Mouse (Mus musculus): ENCODE results near the gene Slc22a19. TPM values are rescaled to one million over a fixed set of nuclear protein-coding genes. Genes with fewer than 3 reads are reported as not detected.
A peak's percentile ranks its signal among the peaks of the same experiment; 100 is the strongest.

Slc22a19 gene
- total and polyA plus RNA-seq, 3 experiments = not detected

DNA sequence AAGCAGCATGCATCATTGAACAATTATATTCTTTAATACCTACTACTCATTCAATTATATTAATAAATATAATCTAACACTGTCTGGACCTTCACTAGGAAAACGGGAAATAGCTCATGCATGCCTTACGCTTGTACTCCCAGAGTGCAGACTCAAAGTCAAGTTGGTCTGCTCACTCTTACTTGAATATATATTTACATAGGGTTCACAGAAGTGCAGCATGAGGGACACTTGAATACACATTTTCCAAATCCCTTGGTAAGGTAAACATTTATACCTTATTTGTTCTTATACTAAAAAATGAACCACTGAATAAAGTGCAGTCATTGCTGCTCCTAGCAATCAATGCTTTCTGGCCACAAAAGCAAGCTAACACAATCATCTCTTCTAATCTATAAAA, 19.9 kb downstream of the Slc22a19 start:
- Histone ChIP-seq H3K9ac (ENCODE audit: control insufficient read depth, low read depth, low read length, poor library complexity, severe bottlenecking) (no peak overlapping the region), H3K79me2 (ENCODE audit: control insufficient read depth, insufficient read depth, low read length, poor library complexity) (no peaks in the 10 kb centered on the region), H3K36me3 (ENCODE audit: control insufficient read depth in 1 of 2, insufficient read depth in 2 of 2, low read length in 2 of 2) (peaks cover 0 to 3% of the 10 kb centered on the region in 2 experiments; a peak in 2 of 4 replicates), H3K9me3 (replicated peaks; ENCODE audit: insufficient read depth, low read length) (no peaks in the 10 kb centered on the region), H3K4me1 (ENCODE audit: control insufficient read depth in 1 of 2, insufficient read depth in 2 of 2, low read length in 2 of 2) (no peaks in the 10 kb centered on the region), H3K27ac (ENCODE audit: control insufficient read depth, low read depth, low read length) (no peak overlapping the region), H3K27me3 (ENCODE audit: control insufficient read depth in 1 of 2, insufficient read depth in 2 of 2, low read length in 2 of 2) (no peaks in the 10 kb centered on the region), H3K4me3 (ENCODE audit: control insufficient read depth in 1 of 2, insufficient read depth in 1 of 2, low read depth in 2 of 2, low read length in 2 of 2) (no peak overlapping the region)
- TF ChIP-seq KAT2A (conservative IDR thresholded peaks at IDR 0.05; ENCODE audit: low read depth, low read length) = no peak
- no peak for TF ChIP-seq MXI1 (IDR thresholded peaks at IDR 0.05; ENCODE audit: low read depth, low read length)
- no peak for TF ChIP-seq USF1 (IDR thresholded peaks at IDR 0.05; ENCODE audit: low read depth, low read length)
- TF ChIP-seq CHD2 (IDR thresholded peaks at IDR 0.05; ENCODE audit: low read length) = no peak
- no peak for TF ChIP-seq TCF12 (IDR thresholded peaks at IDR 0.05; ENCODE audit: low read depth, low read length)
- TF ChIP-seq POLR2AphosphoS2 (IDR thresholded peaks at IDR 0.05; ENCODE audit: low read length) = no peak
- DNase-seq (ENCODE audit: low read depth, low spot score) = no peak

DNA sequence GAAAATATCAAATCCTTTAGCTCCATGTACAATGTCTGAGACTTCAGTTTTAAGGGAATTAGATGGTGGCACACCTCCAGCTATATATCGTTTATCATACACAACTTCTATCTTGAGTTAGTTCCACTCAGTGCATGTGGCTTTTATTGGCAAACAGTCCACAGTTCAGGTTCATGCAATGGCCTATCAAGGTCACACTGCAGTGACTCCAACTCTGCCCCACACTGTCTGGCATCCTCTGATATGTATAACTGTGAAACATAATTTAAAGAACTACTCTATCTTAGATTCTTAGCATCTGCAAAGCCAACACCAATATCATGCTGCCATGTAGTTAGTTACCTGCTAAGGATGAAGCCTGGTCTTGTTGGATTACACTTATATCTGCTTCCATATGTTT, 23.1 kb downstream of the Slc22a19 start:
- Histone ChIP-seq H3K9ac (ENCODE audit: control insufficient read depth, low read depth, low read length, poor library complexity, severe bottlenecking) (no peak overlapping the region), H3K4me3 (ENCODE audit: control insufficient read depth in 1 of 2, insufficient read depth in 1 of 2, low read depth in 2 of 2, low read length in 2 of 2) (no peak overlapping the region), H3K79me2 (ENCODE audit: control insufficient read depth, insufficient read depth, low read length, poor library complexity) (no peaks in the 10 kb centered on the region), H3K9me3 (replicated peaks; ENCODE audit: insufficient read depth, low read length) (no peaks in the 10 kb centered on the region), H3K27me3 (ENCODE audit: control insufficient read depth in 1 of 2, insufficient read depth in 2 of 2, low read length in 2 of 2) (no peaks in the 10 kb centered on the region), H3K4me1 (ENCODE audit: control insufficient read depth in 1 of 2, insufficient read depth in 2 of 2, low read length in 2 of 2) (no peaks in the 10 kb centered on the region), H3K27ac (ENCODE audit: control insufficient read depth, low read depth, low read length) (no peak overlapping the region), H3K36me3 (ENCODE audit: control insufficient read depth in 1 of 2, insufficient read depth in 2 of 2, low read length in 2 of 2) (peaks cover 0 to 3% of the 10 kb centered on the region in 2 experiments; a peak in 2 of 4 replicates)
- TF ChIP-seq TAL1 (IDR thresholded peaks at IDR 0.05; ENCODE audit: low read length) (no peak), GABPA (IDR thresholded peaks at IDR 0.05; ENCODE audit: low read depth, low read length) (no peak), CHD1 (IDR thresholded peaks at IDR 0.05; ENCODE audit: low read depth, low read length) (no peak), POLR2AphosphoS5 (IDR thresholded peaks at IDR 0.05; ENCODE audit: borderline replicate concordance, low read depth, low read length) (no peak), EP300 (IDR thresholded peaks at IDR 0.05; ENCODE audit: low read depth in 1 of 2, low read length in 2 of 2) (peak; percentile 46 to 68; a peak in 3 of 4 replicates), TBP (IDR thresholded peaks at IDR 0.05; ENCODE audit: low read depth, low read length) (no peak), ELF1 (IDR thresholded peaks at IDR 0.05; ENCODE audit: low read depth, low read length) (no peak), MEF2A (IDR thresholded peaks at IDR 0.05; ENCODE audit: extremely low read depth, insufficient replicate concordance, low read depth, low read length, poor library complexity, severe bottlenecking) (no peak), HCFC1 (IDR thresholded peaks at IDR 0.05; ENCODE audit: low read depth, low read length) (no peak), NELFE (IDR thresholded peaks at IDR 0.05; ENCODE audit: low read depth, low read length) (no peak), ZMIZ1 (IDR thresholded peaks at IDR 0.05; ENCODE audit: low read depth, low read length) (no peak), MYB (IDR thresholded peaks at IDR 0.05; ENCODE audit: low read depth, low read length) (peak; percentile 22; the same call in 1 of the 2 replicates), RCOR1 (IDR thresholded peaks at IDR 0.05; ENCODE audit: low read depth, low read length) (no peak), USF2 (IDR thresholded peaks at IDR 0.05; ENCODE audit: borderline replicate concordance in 1 of 2, insufficient read depth in 1 of 2, low read depth in 1 of 2, low read length in 2 of 2) (no peak), ZC3H11A (IDR thresholded peaks at IDR 0.05; ENCODE audit: low read depth, low read length) (no peak), CTCF (IDR thresholded peaks at IDR 0.05 in 2 of 3, conservative IDR thresholded peaks at IDR 0.05 in 1 of 3; ENCODE audit: control insufficient read depth in 1 of 3, insufficient read depth in 1 of 3, low read depth in 2 of 3, low read length in 3 of 3, poor library complexity in 1 of 3, severe bottlenecking in 1 of 3) (no peak), JUND (IDR thresholded peaks at IDR 0.05; ENCODE audit: low read depth, low read length) (no peak), TCF12 (IDR thresholded peaks at IDR 0.05; ENCODE audit: low read depth, low read length) (peak; percentile 75; the same call in 1 of the 2 replicates), ZNF384 (IDR thresholded peaks at IDR 0.05; ENCODE audit: low read depth, low read length) (no peak), SIN3A (IDR thresholded peaks at IDR 0.05; ENCODE audit: low read length) (no peak), NRF1 (IDR thresholded peaks at IDR 0.05; ENCODE audit: insufficient read depth, low read depth, low read length, poor library complexity, severe bottlenecking) (no peak)
- DNase-seq (ENCODE audit: low read depth, low spot score) = peak; percentile 37
